Mouse (Mus musculus): ENCODE data around the gene Mtfr1l.
A peak's percentile ranks its signal among the peaks of the same experiment; 100 is the strongest.

The Mtfr1l gene

GRCm38 (mm10) chr4:134557626-134558249 lies 22.6 kb upstream of the Mtfr1l start:
- DNase-seq (ENCODE audit: low spot score), result no peak

DNA sequence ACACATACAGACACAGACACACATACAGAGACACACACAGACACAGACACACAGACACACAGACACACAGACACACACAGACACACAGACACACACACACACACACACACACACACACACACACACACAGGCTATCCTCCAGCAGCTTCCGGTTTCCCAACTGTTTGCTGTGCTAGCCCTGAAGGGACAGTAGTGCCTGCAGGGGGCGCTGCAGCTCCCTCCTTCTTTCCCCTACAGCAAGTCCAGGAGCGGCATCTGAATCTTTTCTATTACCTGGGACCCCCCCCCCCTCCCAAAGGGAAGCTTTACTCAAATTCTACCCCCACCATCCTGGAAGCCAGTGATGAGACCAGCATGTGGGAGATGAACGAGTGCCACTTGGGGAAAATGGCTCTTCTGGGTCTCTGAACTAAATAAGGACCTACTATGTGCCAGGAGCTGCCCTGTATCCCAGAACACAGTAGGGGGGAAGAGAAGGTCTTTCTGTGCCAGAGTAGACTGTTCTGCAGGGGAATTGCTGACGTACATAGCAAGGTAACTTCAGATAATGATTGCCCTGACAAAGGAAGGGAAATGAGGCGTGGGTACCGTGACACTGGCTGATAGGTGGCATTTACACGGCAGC lies 20.9 kb upstream of the Mtfr1l start:
- DNase-seq (ENCODE audit: low spot score), result no peak

DNA sequence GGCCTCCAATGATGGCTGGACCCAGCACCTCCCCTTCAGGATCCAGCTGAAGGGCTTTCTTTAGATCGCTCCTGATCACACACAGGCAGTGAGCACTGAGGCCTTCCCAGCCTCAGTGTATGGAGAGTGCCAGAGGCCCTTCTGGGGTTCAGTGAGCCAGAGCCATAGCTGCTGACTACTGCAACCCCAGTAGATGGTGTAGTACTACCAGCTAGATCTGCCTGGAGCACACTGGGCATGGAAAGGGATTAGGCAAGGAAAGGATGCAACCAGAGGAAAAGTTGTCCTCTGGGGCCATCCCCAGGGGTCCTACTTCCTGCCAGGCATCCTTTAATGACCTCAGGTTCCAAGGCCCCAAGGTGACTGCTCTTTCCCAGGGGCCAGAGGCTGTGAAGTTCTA lies 18.4 kb upstream of the Mtfr1l start:
- no peak for DNase-seq (ENCODE audit: low spot score)

GRCm38 (mm10) chr4:134551494-134552316 lies 16.5 kb upstream of the Mtfr1l start, which contains the start of gene Selenon:
TSS of gene Selenon (minus strand) at chr4:134552166.
- no peak for DNase-seq (ENCODE audit: low spot score)

DNA sequence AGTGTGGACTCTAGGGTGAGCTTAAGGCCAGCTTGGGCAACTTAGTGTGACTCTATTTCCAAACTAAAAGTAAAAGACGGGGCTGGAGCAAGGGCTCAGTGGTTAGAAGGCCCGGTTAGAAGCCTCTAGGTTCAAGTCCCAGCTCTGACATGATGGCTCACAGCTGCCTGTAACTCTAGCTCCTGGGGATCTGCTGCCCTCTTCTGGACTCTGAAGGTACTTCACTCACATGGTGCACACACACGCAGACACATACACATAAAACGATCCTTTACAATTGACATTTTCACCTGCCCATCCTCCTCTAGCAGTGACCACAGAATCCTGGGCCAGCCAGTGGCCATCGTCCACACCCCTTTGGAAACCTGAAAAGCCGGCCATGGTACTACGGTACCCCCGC lies 14.7 kb upstream of the Mtfr1l start:
- DNase-seq (ENCODE audit: low spot score), result no peak

DNA sequence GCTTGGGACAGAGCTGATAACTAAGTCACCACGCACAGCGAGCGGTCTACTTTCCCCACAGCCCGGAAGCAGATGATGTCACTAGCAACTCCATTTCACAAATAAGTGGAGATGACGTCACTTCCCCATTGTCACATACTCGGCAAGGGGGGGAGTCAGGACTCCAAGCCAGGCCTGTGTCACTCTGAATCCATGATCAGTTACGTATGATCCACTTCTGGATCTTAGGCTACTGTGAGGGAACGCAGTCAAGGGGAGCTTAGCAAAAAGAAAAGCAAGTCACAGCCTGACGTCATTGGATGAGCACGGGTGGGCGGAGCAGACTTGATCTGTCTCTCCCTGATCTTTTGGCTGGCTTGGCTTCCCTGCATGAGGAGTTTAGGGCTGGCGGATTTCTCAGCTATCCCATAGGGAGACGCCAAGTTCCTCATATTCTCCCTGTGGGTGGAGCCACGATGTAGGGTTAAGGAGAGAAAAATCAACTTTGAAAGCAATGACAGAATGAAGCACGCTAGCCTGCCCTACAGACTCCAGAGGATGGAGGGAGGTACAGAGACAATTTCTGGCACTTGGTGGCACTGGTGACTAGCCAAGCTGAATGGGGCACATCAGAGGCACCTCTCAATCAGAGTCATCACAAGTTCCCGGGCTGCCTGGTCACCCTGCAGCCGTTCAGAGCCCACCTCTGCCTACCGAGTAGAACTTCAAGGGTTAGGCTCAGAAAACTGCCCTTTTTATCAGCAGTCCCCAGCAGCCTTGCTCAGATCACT lies 13.2 kb upstream of the Mtfr1l start:
- no peak for DNase-seq (ENCODE audit: low spot score)

- DNase-seq (ENCODE audit: low spot score), result no peak
These were observed 11.9 kb upstream of the Mtfr1l start for GRCm38 (mm10) chr4:134546814-134547705.

DNA sequence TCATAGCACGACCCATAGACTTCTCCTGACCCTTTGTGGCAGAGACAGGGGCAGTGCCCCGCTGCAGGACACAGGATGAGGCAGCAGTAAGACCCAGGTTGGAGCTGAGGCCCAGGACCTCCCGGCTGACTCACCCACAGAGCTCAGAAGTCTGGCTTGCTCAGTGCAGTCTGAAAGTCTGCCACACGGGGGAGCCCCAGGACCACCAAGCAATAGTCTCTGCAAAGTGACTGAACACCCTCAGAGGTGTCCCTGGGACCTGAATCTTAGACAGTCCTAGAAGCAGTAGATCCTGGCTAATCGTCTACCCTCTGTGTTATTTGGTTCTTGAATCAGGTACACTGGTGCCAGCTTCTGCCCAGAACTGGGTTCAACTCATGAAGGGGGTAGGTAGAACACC lies 8.1 kb upstream of the Mtfr1l start:
- peak; percentile 83 for DNase-seq (ENCODE audit: low spot score)

- no peak for DNase-seq (ENCODE audit: low spot score)
These were observed 7.5 kb upstream of the Mtfr1l start for GRCm38 (mm10) chr4:134542726-134543125.

- no peak for DNase-seq (ENCODE audit: low spot score)
These were observed 3.9 kb upstream of the Mtfr1l start for GRCm38 (mm10) chr4:134538997-134539580.

GRCm38 (mm10) chr4:134535787-134536151 lies 582 bp upstream of the Mtfr1l start:
- DNase-seq (ENCODE audit: low spot score), result no peak

GRCm38 (mm10) chr4:134534124-134534886 lies 882 bp downstream of the Mtfr1l start:
- DNase-seq (ENCODE audit: low spot score), result no peak

DNA sequence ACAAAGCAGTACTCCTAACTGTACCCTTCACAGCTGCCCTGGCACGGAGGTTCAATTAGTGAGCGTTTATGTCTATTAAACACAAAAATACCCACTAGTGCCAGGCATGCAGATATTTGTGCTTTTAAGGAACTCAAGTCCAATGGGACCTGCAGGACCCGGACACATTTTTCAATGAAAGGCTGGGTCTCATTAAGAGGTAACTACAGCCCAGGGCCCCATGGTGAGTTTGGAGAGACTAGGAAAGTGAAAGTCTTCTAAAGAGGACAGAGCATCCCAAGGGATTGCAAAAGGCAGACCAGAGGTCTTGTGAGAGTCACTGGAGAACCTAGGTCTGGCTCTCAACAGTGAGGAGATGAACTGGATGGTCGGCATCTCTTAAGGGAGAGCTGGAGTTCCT lies 1.8 kb downstream of the Mtfr1l start:
- no peak for DNase-seq (ENCODE audit: low spot score)

GRCm38 (mm10) chr4:134532928-134533327 lies 2.3 kb downstream of the Mtfr1l start:
- no peak for DNase-seq (ENCODE audit: low spot score)

DNA sequence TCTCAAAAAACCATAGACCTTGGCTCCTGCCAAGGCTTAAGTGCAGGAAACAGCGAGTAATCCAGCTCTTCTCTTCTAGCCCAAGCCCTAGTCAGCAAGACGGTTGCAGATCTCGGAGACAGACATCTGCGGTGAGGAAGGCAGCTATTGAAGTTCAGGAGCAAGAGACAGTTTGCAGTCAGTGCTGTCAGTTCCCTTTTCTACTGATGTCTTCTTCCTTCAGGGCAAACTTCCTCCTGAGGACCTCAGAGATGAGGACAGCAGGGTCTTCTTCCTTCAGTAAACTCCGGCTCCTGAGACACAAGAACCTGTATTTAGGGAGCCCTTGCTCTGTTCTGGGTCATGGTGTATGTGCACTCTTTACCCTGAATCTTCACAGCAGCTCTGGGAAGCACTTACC lies 9.0 kb downstream of the Mtfr1l start:
- DNase-seq (ENCODE audit: low spot score), result no peak

DNA sequence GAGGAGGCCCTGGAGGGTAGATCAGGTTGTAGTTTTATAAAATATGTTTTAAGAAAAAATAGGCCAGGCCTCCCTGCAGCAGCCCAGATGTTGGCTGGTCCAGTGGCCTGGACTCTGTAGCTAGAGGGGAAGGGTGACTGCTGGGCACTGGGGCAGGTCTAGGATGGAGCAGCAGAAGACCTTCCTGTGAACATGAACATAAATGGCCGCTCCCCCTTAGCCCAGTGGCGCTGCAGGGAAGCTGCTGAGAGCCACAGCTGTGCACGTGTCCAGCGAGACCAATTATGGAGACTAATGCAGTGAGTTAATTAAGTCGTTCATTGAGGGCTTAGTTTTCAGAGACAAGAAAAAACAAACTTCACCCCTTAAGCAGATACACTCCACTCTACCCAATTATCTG lies 9.4 kb downstream of the Mtfr1l start:
- no peak for DNase-seq (ENCODE audit: low spot score)

DNA sequence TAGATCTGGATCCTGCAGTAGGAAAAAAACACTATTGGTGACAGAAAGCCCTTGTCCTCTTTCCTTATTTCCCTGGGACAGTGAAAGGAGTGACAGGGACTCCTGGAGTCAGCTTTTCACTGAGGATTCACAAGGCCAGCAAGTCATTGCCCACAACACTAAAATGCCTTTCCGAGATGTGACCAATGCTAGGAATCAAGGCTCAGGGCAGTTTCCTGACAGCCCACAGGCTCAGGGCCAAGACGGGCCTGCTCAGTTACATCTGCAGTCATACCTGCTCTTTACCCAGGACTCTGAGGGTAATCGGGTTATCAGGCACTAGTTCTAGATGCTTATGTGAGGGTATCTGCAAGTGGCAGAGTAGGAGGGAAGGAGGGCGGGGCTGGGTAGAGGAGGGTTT lies 11.7 kb downstream of the Mtfr1l start:
- no peak for DNase-seq (ENCODE audit: low spot score)

GRCm38 (mm10) chr4:134519281-134519680 lies 15.9 kb downstream of the Mtfr1l start:
- DNase-seq (ENCODE audit: low spot score), result no peak

DNA sequence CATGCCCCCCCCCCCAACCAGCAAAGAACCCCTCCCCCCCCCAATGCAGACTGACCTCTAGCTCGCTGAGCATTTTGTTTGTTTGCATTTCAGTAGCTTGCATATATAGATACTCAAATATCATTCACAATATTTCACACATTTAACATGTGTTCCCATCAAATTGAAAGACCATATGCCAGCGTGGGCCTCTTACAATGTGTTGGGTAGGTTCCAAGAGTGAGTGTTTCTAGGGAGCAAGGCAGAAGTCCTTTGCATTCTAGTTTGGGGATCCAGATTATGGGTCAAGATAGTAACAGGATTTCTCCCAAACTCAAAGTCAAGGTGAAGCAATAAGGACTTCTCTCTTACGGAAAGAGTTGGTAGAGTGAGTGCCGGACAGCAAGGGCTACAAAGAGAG lies 16.6 kb downstream of the Mtfr1l start:
- DNase-seq (ENCODE audit: low spot score), result no peak

DNA sequence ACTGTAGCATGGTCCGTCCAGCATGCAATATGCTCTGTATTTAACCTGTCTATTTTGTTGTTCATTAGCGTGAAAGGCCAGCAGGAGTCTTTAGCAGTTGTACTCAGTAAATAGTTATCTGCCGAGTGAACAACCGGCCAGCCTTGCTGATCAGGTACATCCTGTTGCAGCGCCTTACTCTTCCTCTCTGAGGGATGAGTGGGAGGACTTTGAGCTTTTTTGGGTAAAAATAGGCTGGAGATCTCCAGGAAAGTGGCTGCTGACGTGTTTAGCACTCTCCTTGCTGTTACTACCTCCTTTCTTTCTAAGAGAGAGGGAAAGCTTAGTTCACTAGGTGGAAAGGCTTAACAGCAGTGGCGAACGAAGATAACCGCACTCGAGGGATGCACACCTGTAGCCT lies 17.5 kb downstream of the Mtfr1l start:
- DNase-seq (ENCODE audit: low spot score), result no peak
